Mouse (Mus musculus): ENCODE measurements around the gene Dhrs9. TPM values are rescaled to one million over a fixed set of nuclear protein-coding genes. Genes with fewer than 3 reads are reported as not detected.

Dhrs9 gene
- polyA plus RNA-seq, 1 experiment from 2014 or later, result 1.5 TPM

DNA sequence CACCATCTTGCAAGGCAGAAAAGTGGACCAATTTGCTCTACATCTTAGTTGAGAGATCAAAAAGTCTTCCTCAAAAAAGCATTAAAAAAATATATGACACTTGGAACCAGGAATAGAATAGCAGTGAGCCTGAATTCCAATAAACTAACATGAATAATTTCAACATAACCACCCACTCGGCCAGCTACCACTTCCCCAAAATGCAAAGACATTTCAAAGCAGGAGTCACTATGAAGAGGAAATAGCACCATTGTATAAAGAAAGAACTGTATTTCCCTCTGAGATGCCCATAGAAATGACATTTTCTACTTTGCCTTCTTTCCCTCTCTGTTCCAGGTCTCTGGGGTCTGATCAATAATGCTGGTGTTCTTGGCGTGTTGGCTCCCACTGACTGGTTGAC, 13.7 kb downstream of the Dhrs9 start:
- H3K27me3 ChIP-seq (replicated peaks), result no peaks in the 10 kb centered on the region
- no peak for ATAC-seq (ENCODE audit: insufficient read depth, low FRiP score, low read depth)
- H3K4me2 ChIP-seq, result no peak overlapping the region
- no peak overlapping the region for H3K9ac ChIP-seq
- no peak overlapping the region for H3K4me3 ChIP-seq (replicated peaks)
- H3K36me3 ChIP-seq, result no peaks in the 10 kb centered on the region
- no peak overlapping the region for H3K27ac ChIP-seq
- 87% methylated on average over 2 of the region's 2 CpGs for WGBS
- no peaks in the 10 kb centered on the region for H3K9me3 ChIP-seq
- H3K4me1 ChIP-seq, result no peaks in the 10 kb centered on the region

DNA sequence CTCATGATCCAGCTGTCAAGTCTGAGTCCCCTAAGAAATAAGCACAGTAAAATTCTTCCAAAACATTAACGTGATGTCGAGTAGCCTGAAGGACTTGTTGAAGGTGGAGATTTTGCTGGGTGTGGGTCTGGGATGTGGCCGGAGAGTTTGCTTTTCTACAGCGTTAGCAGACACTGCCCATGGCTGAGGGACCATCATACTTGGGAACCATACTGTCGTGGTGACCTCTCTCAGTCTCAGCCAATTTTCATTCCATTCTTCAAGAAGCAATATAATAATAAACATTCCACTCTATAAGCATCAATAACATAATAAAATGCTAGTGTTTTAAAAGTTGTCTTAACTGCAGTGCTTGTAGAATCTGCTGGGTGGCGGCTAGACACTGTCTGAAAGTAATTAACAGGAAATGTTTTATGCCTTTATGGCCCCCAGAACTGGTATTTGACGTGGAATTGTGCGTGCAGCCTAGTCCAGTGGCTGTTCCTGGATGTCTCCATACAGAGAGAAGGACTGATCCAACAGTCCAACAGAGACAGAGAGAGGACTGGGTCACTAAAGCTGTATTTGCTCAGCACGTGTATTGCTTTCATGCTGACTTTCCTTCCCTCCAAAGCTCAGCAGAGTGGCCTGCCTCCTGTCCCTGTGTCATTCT, 15.5 kb downstream of the Dhrs9 start:
- WGBS, result 67% methylated on average over 9 of the region's 9 CpGs
- Histone ChIP-seq H3K9me3 (no peaks in the 10 kb centered on the region), H3K9ac (no peak overlapping the region), H3K36me3 (no peaks in the 10 kb centered on the region), H3K4me2 (no peak overlapping the region), H3K27me3 (replicated peaks) (no peaks in the 10 kb centered on the region), H3K27ac (no peak overlapping the region), H3K4me1 (no peaks in the 10 kb centered on the region), H3K4me3 (replicated peaks) (no peak overlapping the region)
- ATAC-seq (ENCODE audit: insufficient read depth, low FRiP score, low read depth), result no peak

DNA sequence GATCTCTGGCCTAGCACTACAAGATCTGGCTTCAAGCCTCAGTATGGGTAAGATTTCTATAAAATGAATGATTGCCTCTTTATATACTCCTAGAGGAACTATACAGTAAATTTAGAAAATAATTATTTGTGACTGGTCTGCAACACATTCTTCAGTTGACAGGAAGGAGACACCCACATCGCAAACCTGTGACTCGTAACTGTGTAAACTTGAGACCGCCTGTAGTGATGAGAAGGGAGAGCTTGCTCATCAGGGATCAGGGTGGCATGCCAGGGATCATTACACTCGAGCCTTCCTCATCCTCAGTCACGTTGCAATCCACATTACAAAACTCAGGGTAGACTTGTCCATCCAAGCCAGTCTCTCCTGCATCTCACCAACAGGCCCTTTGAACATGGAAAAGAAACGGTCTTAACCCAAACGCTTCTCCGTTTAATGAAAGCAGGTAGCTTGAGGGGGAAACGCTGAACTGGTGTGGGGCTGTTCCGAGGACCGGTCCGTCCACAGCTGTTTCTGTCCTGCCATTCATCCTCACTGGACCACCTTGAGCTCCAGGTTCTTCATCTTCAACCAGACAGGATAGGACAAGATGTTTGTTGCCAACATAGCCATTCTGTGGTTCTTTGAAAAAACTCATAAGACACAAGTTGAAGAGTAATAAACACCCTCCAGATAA, 16.7 kb downstream of the Dhrs9 start:
- ATAC-seq (ENCODE audit: insufficient read depth, low FRiP score, low read depth), result no peak
- H3K27me3 ChIP-seq (replicated peaks), result no peaks in the 10 kb centered on the region
- H3K9me3 ChIP-seq, result no peaks in the 10 kb centered on the region
- H3K4me3 ChIP-seq (replicated peaks), result no peak overlapping the region
- no peak overlapping the region for H3K9ac ChIP-seq
- no peak overlapping the region for H3K4me2 ChIP-seq
- no peak overlapping the region for H3K27ac ChIP-seq
- no peaks in the 10 kb centered on the region for H3K4me1 ChIP-seq
- WGBS, result 81% methylated on average over 12 of the region's 12 CpGs
- no peaks in the 10 kb centered on the region for H3K36me3 ChIP-seq

DNA sequence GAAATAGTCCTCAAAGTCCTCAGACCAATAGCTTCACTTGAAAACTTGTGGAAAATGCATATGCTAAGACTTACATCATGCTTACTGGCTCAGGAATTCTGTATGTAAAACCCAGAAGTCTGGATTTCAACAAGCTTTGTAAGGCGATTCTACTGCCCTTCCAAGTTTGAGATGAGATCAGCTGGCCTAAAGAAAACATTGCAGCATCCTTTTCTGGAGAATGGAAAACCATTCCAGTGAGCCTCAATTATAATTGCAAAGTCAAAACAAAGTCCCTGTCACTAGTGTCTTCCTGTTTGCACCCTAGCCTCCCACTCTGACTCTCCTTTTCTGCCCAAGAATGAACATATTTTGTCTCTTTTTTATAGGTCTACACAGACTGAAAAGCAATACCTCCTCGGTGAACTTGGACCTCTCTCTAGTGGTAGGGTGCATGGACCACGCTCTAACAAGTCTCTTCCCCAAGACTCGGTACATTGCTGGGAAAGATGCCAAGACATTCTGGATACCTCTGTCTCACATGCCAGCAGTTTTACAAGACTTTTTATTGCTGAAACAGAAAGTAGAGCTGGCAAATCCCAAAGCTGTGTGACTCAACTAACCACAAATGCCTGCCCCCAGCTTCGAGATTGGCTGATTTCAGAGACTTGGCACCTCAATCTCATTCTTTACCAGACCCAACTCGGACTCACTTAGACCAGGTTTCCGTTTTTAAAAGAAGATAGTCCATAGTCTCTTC, 20.8 kb downstream of the Dhrs9 start:
- WGBS, result 72% methylated on average over 7 of the region's 7 CpGs
- Histone ChIP-seq H3K9ac (no peak overlapping the region), H3K9me3 (no peaks in the 10 kb centered on the region), H3K4me1 (no peaks in the 10 kb centered on the region), H3K27ac (no peak overlapping the region), H3K36me3 (no peaks in the 10 kb centered on the region), H3K4me3 (replicated peaks) (no peak overlapping the region), H3K4me2 (no peak overlapping the region), H3K27me3 (replicated peaks) (no peaks in the 10 kb centered on the region)
- no peak for ATAC-seq (ENCODE audit: insufficient read depth, low FRiP score, low read depth)

DNA sequence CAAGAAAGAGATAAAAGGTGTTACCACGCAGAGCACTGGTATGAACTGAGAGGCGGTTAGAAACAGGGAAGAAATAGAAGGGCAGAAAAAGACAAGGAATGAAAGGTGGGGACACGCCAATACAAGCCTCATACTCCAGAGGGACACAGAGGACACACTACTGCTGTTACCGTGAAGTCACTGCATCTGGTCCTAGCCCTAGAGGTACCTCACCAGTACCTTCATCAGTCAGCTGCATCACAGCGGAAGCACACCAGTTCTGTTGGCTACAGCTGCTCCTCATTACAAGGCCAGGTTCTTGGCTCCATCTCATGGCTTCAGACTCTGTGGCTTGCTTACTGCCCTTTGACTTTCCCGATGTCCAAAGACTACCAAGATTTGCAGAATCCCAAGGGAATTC, 21.6 kb downstream of the Dhrs9 start:
- Histone ChIP-seq H3K36me3 (no peaks in the 10 kb centered on the region), H3K27ac (no peak overlapping the region), H3K4me3 (replicated peaks) (no peak overlapping the region), H3K4me1 (no peaks in the 10 kb centered on the region), H3K9ac (no peak overlapping the region), H3K4me2 (no peak overlapping the region), H3K27me3 (replicated peaks) (no peaks in the 10 kb centered on the region), H3K9me3 (no peaks in the 10 kb centered on the region)
- no peak for ATAC-seq (ENCODE audit: insufficient read depth, low FRiP score, low read depth)
- 88% methylated on average over 6 of the region's 6 CpGs for WGBS

DNA sequence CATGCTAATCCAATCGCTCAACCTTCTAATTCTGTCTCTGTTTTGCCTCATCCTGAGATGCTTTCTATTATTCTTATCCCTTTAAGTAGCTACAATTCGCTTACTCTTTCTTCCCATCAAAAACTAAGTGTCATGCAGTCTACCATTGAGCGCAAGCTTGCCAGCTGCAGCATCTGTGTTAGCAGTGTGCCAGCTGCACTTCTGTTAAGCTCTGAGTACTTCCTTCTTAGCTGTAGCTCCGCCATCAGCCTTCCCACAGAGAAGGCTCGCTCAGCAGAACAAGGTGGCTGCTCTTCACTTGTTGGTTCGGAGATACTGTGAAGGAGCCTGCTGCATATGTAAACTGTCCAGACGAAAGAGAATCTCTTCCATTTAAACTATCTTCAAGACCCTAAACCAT, 22.1 kb downstream of the Dhrs9 start:
- Histone ChIP-seq H3K9ac (no peak overlapping the region), H3K4me3 (replicated peaks) (no peak overlapping the region), H3K4me2 (no peak overlapping the region), H3K4me1 (no peaks in the 10 kb centered on the region), H3K9me3 (no peaks in the 10 kb centered on the region), H3K27ac (no peak overlapping the region), H3K27me3 (replicated peaks) (no peaks in the 10 kb centered on the region), H3K36me3 (no peaks in the 10 kb centered on the region)
- no peak for ATAC-seq (ENCODE audit: insufficient read depth, low FRiP score, low read depth)
- WGBS, result 81% methylated on average over 7 of the region's 7 CpGs

DNA sequence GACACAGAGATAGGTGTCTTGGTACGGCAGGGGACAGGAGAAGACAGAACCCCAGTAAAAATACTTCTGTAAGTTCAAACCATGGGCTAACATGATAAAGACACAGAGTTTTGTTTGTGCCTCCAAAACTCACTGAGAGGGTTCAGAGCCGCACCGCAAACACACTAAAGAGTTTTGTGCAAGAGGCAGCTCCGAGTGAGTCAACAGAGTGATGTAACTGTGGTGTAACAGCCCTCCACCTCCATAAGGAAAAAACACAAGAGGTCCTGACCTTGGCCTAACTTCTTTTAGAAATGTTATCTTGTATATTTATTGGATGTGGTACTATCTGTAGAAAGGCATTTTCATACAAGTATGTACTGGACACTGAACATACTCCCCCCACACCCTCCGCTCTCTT, 25.4 kb downstream of the Dhrs9 start:
- Histone ChIP-seq H3K4me1 (no peaks in the 10 kb centered on the region), H3K9me3 (no peaks in the 10 kb centered on the region), H3K27ac (no peak overlapping the region), H3K4me2 (no peak overlapping the region), H3K36me3 (no peaks in the 10 kb centered on the region), H3K4me3 (replicated peaks) (no peak overlapping the region), H3K27me3 (replicated peaks) (no peaks in the 10 kb centered on the region), H3K9ac (no peak overlapping the region)
- WGBS, result 78% methylated on average over 5 of the region's 5 CpGs
- no peak for ATAC-seq (ENCODE audit: insufficient read depth, low FRiP score, low read depth)

- Histone ChIP-seq H3K9ac (no peak overlapping the region), H3K27me3 (replicated peaks) (no peaks in the 10 kb centered on the region), H3K9me3 (no peaks in the 10 kb centered on the region), H3K4me1 (no peaks in the 10 kb centered on the region), H3K27ac (no peak overlapping the region), H3K4me2 (no peak overlapping the region), H3K4me3 (replicated peaks) (no peak overlapping the region), H3K36me3 (no peaks in the 10 kb centered on the region)
- WGBS, result 88% methylated on average over 10 of the region's 10 CpGs
- no peak for ATAC-seq (ENCODE audit: insufficient read depth, low FRiP score, low read depth)
Observed at GRCm38 (mm10) chr2:69414539-69414938, 34.3 kb downstream of the Dhrs9 start.

DNA sequence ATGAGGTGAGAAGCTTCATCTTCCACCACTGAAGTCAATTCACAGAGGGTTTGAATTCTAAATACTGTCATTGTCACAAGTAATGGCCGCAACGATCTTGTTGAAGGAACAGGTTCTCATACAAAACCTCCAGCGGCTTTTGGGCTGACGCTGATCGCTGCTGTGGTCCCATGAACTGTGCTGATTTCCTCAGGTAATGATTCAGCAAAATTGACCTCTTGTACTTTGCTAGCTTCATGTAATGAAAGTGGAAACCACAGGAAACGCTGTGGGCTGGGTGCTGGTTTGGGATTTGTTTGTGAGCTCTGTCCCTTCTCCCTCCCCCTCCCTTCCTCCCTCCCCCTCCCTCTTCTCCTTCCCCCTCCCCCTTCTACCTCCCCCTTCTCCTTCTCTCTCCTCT, 34.8 kb downstream of the Dhrs9 start:
- Histone ChIP-seq H3K4me3 (replicated peaks) (no peak overlapping the region), H3K4me1 (no peaks in the 10 kb centered on the region), H3K27me3 (replicated peaks) (no peaks in the 10 kb centered on the region), H3K36me3 (no peaks in the 10 kb centered on the region), H3K4me2 (no peak overlapping the region), H3K27ac (no peak overlapping the region), H3K9ac (no peak overlapping the region), H3K9me3 (no peaks in the 10 kb centered on the region)
- ATAC-seq (ENCODE audit: insufficient read depth, low FRiP score, low read depth), result no peak
- WGBS, result 82% methylated on average over 6 of the region's 6 CpGs

DNA sequence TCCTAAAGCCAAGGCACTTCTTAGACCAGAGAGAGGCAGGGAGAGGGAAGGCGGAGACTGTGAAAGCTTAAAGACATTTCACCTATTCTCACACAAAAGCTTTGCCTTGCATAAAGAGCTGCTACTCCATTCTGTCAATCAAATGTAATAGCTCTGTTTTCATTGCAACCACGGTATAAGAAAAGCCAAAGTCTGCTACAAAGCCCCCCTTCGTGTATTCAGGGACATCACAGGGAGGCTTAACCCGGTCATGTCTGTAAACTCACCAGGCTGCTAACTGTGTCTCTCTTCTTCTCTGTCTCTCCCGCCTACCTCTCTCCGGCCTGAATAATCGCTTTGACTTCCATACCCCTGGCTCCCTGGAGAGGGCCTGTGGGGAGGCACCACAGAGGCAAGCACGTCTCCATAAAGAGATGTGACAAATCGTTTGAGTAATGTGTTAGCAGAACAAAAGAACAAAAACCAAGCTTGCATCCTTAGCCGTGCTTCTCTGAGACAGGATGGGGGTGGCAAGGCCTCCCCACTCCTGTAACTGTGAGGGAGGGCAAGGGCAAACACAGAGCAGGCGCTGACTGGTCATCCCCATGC, 38.1 kb downstream of the Dhrs9 start:
- 17% methylated on average over 11 of the region's 11 CpGs for WGBS

GRCm38 (mm10) chr2:69424829-69425228, 44.6 kb downstream of the Dhrs9 start:
- no peak overlapping the region for H3K9ac ChIP-seq
- H3K4me3 ChIP-seq (replicated peaks), result no peak overlapping the region
- H3K36me3 ChIP-seq, result no peaks in the 10 kb centered on the region
- no peaks in the 10 kb centered on the region for H3K4me1 ChIP-seq
- no peak overlapping the region for H3K4me2 ChIP-seq
- no peaks in the 10 kb centered on the region for H3K9me3 ChIP-seq
- no peak overlapping the region for H3K27ac ChIP-seq
- no peaks in the 10 kb centered on the region for H3K27me3 ChIP-seq (replicated peaks)
- WGBS, result 49% methylated on average over 5 of the region's 5 CpGs
- ATAC-seq (ENCODE audit: insufficient read depth, low FRiP score, low read depth), result no peak

More for the DNA sequence above, 38.1 kb downstream of the Dhrs9 start:
- Histone ChIP-seq H3K27me3 (replicated peaks) (no peaks in the 10 kb centered on the region), H3K36me3 (no peaks in the 10 kb centered on the region), H3K4me3 (replicated peaks) (no peak overlapping the region), H3K27ac (no peak overlapping the region), H3K4me1 (no peaks in the 10 kb centered on the region), H3K4me2 (no peak overlapping the region), H3K9ac (no peak overlapping the region), H3K9me3 (no peaks in the 10 kb centered on the region)
- no peak for ATAC-seq (ENCODE audit: insufficient read depth, low FRiP score, low read depth)

GRCm38 (mm10) chr2:69426081-69426480, 45.8 kb downstream of the Dhrs9 start:
- H3K4me3 ChIP-seq (replicated peaks), result no peak overlapping the region
- WGBS, result 77% methylated on average over 1 of the region's 1 CpGs
- H3K9me3 ChIP-seq, result no peaks in the 10 kb centered on the region
- ATAC-seq (ENCODE audit: insufficient read depth, low FRiP score, low read depth), result no peak
- H3K27ac ChIP-seq, result no peak overlapping the region
- no peaks in the 10 kb centered on the region for H3K4me1 ChIP-seq
- no peak overlapping the region for H3K4me2 ChIP-seq
- H3K9ac ChIP-seq, result no peak overlapping the region
- no peaks in the 10 kb centered on the region for H3K27me3 ChIP-seq (replicated peaks)
- H3K36me3 ChIP-seq, result no peaks in the 10 kb centered on the region

Data from stomach, embryonic 15.5 days (tissue).